Mouse (Mus musculus) adrenal gland (tissue): ENCODE data around the gene Rpgr.

Source experiments
- intact Hi-C: fragments of 180-260 bp; cut with DNase I; formaldehyde crosslinking; loops from one replicate; pipeline ENCODE4 v1.15.1; 2025
- long read RNA-seq, 2 experiments: library from polyadenylated mRNA; unstranded; transcript quantifications; one replicate each; pipeline ENCODE4 v2.0.0; 2020; ENCODE audit warnings: borderline replicate concordance in 1 of 2; ENCODE audit not compliant: insufficient replicate concordance in 1 of 2

The Rpgr gene
- long read RNA-seq, experiment 1, partial matches to known transcripts, result 0 of 4 reads
- long read RNA-seq, experiment 1, other reads (novel, unspliced or antisense), result 0 of 4 reads
- long read RNA-seq, experiment 2, partial matches to known transcripts, result 1 of 3 reads
- long read RNA-seq, experiment 2, other reads (novel, unspliced or antisense), result 1 of 3 reads

DNA sequence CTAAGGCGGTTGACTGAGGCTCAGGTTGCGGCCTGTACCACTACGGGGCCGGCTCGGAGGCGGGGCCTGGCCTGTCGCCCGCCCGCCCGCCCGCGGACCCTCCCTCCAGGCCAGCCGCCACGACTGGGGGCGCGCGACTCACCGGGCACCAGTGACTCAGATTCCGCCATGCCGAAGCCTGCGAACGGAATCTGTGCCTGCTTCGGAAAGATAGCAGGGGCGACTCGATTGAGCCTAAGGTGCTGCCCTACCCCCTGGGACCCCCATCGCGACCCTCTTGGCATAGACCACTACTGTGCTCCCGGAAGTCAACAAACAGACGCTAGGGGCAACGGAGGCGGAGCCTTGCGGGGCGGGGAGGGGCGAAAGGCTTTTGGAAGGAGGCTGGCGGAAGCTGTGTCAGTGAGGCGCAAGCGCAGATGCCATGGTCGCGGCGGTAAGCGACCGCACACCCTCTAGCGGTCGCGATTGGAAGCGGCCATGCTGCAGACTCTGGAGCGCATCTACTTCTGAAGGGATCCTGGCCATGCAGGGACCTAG lies at the start of gene Rpgr:
Gene Rpgr, minus strand, starts transcription at position 511 of the 540 bp plus-strand sequence.
- intact Hi-C loops, result no loop called here

DNA sequence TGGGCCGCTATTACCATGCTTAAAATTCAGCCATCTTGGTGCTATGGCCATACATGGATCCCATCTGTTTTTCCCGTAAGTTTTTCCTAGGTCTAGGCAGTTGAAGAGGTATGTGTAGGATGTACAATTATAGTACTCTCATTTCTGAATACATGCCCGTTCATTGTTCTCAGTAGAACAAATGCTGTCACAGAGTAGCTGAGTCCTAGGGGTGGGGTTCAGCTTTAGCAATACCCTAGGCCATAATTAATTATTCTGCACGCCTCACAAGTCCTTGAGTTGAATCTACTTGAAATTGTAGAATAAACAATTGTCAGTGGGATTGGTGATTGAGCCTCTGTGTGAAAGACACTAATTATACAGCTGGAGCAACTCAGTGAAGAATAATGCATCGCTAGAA lies 41.5 kb upstream of the Rpgr start:
- intact Hi-C loops, result no loop called here

DNA sequence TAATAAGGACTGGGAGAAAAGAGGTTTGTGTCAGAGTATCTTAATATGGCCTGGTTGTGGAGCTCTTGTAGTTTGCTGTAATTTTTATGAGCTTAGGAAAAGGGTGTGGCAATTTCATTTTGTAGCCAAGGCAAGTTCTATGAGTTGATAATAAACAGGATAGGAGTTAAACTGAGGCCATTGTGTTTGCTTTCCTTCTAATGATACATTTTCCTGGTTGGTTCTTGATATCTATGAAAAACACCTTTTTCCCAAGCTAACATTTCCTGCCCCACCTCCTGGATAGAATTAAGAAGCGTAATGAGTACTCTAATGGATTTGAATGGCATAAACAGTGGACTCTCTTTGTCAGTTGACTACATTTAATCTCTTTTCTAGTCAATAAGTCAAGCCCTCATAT lies 41.1 kb upstream of the Rpgr start:
- intact Hi-C loops, result no loop called here

DNA sequence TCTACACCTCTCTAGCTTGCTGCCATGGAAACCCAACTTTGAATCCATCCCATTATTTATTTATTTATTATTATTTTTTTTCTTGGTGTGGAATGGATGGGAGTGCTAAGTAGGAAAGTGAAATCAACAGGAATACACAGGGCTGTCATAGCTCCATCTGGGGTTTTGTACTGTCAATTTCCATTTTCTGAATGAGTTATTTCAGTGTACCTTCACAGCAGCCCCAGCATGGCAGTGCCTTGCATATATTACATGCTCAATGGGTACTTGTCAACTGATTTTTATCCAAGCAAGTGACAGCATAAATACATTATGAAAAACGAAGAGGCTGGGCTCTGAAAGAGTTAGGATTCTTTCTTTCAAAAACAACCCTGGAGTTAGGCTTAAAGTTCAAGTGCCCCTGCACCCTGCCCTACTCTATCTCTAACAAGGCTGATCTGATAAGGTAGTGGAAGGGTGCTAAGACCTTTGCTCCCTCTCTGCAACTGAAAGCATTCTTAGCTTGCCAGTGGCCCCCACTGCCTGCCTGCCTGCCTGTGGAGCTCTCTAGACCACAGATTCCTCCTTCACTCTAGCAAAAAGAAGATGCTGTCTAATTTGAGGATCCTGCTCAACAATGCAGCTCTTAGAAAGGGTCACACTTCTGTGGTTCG lies 35.3 kb upstream of the Rpgr start, which contains the start of gene Otc:
Gene Otc, plus strand, starts transcription at position 454 of the 653 bp plus-strand sequence.
- intact Hi-C loops, result no loop called here

DNA sequence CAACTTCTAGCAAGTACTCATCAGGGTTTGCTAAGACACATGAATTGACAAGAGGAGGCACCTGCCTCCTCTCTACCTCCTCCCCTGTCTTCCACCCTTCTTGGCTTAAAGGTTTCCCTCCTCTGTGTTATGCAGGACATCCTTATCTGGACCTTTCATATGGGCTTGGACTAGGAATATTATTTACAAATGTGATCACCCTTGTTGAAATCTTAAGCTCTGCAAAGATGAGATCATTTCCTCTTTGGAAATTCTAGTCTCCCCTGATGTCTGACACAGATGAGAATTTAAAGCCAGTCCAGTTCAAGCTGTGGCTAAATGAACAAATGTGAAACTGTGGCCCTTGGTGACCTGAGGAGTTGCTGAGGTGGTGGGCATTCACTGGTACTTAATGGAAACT lies 34.6 kb upstream of the Rpgr start:
- intact Hi-C loops, result no loop called here

DNA sequence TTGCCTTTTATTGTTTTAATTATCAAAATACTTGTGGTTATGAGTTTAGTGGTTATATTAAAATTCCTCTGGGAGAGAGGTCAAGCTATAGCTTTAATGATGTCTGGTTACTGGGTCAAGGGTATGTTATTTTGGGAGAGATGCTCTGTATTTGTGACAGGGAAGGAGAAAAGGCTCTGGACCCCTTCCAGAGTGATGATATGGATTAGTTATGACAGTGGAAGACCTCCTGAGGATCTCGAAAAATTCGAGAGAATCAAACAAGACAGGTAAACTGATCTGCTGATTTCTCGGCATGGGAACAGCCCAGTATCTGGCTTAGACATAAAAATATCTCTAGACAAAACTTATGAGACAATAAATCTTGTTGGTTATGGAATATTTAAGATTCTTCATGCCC lies 27.2 kb upstream of the Rpgr start:
- intact Hi-C loops, result no loop called here

DNA sequence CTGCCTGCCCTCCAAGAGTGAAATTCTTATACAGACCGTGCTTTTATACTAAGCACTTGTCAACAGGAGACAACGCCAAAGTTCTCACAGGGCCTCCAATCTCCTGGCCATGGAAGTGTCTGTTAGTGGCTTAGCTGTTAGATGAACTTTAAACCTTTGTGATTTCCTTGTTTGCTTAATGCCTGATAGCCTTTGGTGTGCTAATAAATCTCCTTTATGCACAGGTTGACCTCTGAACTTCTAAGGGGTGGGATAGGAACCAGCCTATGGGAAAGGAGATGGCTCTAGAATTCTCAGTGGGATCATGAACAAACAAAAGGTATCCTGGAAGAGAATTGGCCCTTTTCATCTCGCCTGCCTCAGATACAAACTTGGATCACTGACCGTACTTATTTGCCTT lies 22.8 kb upstream of the Rpgr start:
- intact Hi-C loops, result loop anchor here (10.0 kb wide), 1 partner anchor 335 kb away; no protein-coding TSS in a partner anchor

DNA sequence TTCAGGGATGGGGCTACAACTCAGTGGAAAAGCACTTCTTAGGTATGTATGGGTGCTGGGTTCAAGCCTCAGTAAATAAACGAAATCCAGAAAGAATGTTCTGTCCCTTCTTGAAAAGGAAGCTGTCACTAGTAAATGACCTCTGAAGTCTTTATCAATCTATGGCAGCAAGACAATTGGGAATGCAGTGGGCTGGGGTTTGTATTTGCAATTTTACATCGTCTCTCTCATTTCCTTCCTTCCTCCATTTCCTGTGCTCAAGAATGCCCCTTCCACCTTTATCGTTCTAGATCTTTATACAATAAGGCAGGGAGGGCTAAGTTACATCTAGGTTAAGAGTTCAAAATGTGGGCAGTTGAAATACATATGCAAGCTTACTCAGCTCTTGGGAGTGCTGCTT lies 17.9 kb upstream of the Rpgr start:
- intact Hi-C loops, result loop anchor here (10.0 kb wide), 1 partner anchor 340 kb away; no protein-coding TSS in a partner anchor

DNA sequence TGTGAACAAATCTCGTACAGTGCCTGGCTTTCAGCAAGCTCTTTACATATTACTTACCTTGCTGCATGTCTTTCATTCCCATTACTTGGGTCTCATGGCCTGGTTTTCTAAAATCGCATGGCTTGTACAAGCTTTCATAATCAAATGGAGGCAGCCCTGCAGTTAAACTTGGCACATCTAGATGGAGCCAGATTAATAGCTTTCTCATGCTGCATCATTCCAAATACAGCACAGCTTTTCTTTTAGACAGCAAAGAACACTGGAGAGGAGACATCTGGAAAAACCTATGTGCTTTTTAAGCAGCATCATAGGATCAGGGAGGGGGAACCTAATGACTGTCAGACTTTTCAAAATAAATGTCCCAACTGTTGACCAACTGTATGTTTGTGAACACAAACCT lies 16.3 kb upstream of the Rpgr start:
- intact Hi-C loops, result loop anchor here (10.0 kb wide), 1 partner anchor 342 kb away; no protein-coding TSS in a partner anchor

DNA sequence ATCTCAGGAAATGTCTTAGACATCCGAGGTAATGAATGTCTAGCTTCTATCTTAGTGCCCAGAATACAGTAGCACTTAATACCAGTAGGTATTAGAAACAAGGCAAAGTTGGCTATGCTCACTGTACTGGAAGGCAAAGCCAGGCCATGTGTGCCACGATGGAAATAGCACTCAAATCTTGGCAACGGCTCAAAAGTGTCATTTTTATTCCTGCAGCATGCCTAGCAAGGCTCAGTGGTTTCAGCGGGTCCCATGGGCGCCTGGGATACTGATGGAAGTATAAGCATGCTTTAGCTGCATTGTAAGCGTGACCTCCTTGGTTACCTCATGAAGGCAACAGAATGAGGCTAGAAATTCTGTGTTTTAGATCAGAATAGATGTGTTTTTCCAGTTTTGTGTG lies 2.6 kb upstream of the Rpgr start:
- intact Hi-C loops, result no loop called here

DNA sequence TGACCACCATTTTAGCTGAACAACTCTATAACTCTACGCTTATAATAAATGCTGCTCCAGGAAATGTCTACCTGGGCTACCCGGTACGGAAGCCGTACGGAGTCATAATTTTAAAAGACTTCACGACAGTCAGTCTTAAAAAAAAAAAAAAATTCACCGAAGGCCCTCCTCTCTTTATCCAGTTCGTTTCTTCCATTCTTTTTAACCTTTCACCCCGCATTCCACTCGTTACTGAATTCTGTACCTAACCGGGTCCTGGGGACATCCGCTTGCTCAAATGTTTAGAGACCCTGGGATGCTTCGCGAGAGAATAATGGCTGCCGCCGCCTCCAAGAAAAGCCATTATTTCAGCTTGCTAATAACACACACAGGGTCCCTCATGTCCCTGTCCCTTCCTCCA lies 748 bp downstream of the Rpgr start:
- intact Hi-C loops, result no loop called here

DNA sequence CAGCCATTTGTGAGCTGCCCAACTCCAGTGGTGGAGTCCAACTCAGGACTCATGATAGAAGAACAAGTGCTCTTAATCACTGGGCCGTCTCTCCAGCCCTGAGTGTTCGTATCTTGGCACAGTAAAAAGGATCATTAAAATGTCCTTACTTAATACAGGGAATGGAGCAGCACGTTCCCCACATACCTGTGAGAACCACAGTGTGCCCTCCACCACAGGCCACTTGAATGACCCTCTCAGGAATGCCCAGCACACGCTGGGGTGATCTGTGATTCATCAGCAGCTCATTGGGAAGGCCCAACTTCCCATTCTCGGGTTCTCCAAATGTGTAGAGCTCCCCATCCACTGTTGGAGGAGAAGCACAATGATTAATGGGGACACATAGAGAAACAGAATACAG lies 10.8 kb downstream of the Rpgr start:
- intact Hi-C loops, result no loop called here

DNA sequence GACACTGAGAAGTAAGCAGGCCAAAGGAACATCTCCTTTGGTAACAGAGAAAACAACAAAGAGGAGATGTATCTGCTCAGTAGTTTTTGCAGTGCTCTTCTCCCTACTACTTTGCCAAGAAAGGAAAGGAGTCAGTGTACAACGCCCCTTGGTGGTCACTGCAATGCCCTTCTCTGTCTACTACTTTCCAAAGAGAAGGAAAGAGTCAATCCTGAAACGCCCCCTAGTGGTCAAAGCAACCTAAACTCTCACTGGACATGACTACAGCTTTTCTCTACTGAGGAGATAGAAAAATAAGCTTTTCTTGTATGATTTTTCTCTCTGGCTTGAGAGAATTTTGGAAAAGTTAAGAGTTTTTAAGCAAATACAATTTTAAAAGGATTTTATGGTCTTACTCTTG lies 15.4 kb downstream of the Rpgr start:
- intact Hi-C loops, result no loop called here

DNA sequence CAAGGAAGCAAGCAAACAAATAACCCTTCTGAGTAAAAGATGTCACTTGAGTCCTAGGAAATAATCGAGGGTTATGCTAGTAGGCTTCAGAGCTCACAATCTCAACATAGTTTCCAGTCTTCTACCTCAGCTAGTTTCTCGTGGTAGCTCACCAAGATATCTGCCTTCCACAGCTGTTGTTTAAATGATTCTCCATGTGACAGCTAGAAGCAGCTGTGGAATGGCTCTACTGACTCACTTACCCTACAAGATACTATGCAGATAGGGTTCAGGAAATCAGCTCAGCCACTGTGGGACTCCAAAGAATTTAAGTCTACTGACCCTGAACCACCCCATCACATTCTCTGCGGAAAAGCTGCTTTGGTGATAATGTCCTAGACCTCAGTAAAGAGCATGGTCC lies 64.3 kb downstream of the Rpgr start:
- intact Hi-C loops, result no loop called here

DNA sequence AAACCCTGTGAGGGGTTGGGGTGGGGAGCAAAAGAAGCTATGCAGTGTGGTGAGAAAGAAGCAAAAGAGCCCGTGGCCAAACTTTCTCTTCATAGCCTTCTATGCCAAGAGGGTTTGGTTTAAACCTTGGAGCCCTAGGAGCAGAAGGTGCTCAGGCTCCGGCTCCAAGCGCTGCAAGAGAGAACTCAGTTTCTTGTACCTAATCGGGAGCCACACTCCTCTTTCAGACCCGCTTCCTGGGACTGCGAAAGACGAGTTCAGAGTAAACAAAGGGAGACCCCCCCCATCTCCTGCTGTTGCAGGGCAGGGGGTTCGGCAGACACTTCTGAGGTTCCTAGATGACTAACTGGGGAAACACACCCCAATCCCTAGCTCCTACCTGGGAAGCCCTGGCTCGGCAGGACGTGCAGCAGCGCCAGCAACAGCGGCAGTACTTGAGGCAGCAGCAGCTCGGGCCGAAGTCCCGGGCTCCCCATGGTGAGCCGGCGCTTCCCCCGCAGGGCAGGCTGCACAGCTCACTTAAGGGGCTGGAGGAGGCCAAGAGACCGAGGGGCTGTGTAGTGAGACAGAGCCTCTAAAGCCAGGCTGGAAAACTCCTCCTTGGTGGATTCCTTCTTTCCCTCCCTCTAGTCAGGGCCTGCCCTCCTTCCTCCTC lies 99.5 kb downstream of the Rpgr start, which contains the start of gene Srpx:
Gene Srpx, minus strand, starts transcription at position 645 of the 655 bp plus-strand sequence.
- intact Hi-C loops, result no loop called here

DNA sequence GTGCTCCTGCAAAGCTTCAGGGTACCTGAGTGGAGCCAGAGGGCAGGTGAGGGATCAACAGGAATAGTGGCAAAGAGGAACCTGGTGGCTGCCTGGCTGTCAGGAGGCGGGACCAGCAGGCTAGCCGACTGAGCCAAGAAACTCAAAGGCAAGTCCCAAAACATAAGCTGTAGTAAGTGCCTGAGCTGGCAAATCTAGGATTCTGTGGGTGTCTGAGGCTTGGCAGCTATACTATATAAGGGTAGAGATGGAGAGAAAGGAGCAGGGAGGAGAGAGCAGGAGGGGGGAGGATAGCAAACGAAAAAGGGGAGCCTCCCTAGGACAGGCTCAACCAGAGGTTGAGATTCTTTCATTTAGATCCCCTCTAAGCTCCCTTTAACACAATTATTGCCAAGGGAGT lies 100.9 kb downstream of the Rpgr start:
- intact Hi-C loops, result no loop called here

DNA sequence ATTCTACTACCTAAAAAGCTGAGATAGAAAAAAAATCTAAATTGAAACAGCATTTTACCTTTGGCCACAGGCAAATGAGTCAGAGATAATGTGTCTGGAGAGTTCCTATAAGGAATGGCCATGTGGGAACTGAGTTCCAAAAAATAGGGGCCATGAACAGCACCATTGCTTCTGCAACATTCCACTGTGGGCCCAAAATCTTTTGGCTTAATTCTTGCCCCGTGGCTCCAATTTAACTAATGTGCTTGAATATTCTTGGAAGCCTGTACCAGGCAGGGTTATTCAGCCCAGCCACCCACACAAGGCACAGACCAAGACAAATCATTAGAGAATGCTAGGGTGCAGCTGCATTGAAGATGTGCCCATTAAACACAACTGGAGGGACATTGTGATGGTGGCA lies 106.0 kb downstream of the Rpgr start:
- intact Hi-C loops, result no loop called here

DNA sequence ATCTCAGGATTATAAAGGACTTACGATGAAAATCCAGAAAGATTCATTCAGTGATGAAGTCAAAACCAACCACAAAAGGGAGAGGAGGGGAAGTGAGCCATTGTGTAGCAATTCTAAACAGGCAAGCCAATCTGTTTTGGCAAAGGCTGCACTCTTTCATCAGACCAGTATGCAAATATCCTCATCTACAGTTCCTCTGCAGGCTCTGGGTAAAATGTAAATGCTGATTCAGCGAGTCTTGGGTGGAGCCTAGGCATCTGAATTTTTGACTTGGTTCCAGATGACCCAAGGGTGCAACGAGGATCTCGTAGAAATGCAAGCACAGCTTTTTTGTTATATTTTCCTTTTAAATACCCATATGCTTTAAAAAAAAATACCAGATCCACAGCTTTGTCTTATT lies 108.2 kb downstream of the Rpgr start:
- intact Hi-C loops, result no loop called here

DNA sequence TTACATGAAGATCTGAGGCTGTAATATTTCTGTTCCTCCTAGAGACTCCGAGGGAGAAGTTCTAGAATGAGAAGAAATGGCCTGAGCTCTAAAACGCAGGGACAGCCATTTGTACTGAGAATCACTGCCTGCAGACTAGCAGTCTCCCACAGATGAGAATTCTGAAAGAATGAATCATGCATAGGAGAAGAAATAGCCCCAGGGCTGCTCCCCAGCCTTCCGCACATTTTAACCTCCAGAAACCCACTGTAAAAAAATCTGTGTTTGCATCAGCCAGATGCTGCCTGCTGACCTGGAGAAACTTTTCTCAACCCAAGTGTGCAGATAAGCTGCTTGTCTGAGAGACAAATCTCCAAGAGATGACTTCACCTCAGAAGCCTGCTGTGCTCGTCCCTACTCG lies 111.2 kb downstream of the Rpgr start:
- intact Hi-C loops, result no loop called here

DNA sequence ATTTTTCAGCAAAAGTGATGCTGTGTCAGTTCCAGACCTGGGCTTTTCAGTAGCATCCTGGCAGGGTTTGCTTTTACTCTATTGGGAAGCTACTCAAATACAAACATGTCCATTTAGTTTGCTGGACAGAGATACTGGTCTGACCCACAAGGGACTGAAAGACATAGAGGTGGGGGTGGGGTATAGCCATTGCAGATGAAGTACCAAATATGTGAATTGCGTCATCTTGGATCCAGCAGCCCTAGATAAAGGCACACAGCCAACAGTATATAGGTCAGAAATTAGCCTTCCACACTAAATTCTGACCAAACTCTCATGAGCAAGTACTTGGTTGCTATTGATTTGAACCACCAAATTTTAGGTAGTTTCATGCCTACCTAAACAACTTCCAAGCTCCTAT lies 114.0 kb downstream of the Rpgr start:
- intact Hi-C loops, result no loop called here

DNA sequence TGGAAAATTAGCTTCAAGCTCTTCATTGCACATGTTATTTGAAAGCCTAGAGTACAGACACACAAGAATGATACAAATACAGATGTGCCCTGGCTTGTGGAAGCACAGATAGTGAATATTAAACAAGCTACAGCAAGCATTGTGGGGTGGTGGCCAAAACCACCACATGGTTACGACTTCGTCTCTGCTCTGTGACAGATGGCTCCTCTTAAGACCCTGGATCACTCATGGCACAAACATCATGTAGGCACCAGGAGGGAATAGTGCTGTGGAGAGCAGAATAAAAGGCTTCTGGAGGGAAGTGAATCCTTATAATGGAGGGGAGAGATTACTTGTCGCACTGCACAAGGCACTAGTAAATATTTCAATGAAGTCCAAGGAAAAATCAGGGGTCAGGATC lies 120.9 kb downstream of the Rpgr start:
- intact Hi-C loops, result no loop called here

DNA sequence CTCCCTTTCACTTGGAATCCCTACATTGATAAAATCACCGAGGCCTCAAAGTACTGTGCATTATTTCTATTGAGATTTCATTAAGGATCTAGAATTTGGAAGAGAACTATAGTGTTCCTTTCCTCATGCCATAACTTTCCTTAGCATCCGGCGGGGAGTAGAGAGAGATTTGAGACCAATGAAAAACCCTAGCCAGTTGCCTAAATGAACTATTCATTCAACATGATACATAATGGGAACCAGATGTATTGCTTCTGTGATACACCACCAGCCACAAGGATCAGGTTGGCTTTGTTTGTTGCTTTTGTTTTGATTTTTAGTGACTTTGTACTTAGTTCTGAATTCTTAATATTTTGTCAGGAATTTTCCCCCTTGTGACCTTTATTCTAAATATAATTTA lies 136.3 kb downstream of the Rpgr start:
- intact Hi-C loops, result no loop called here
